Mouse (Mus musculus) thymus, adult 2 months (tissue): Measurements from ENCODE around the gene Traf4.

Experiments
- CTCF ChIP-seq: fragments of 200-500 bp; IDR thresholded peaks from 2 replicates; pipeline ENCODE4 v1.5.1; 2012; ENCODE audit warnings: mild to moderate bottlenecking, control low read depth, low read length, moderate library complexity, borderline replicate concordance; ENCODE audit not compliant: control insufficient read depth, poor library complexity, insufficient read depth; ENCODE audit errors: extremely low read depth
- POLR2A ChIP-seq: fragments of 200-500 bp; IDR thresholded peaks from 2 replicates; pipeline ENCODE4 v1.6.1; 2012; ENCODE audit warnings: mild to moderate bottlenecking, low read length, control low read depth, moderate library complexity; ENCODE audit not compliant: control insufficient read depth, poor library complexity, insufficient read depth; ENCODE audit errors: extremely low read depth

- TF ChIP-seq POLR2A (no peak), CTCF (no peak)
Measured at GRCm38 (mm10) chr11:78171328-78171727, 5.9 kb upstream of the Traf4 start.
